Mouse (Mus musculus) heart, embryonic 12.5 days (tissue): ENCODE measurements around the gene Mrps6. TPM values are rescaled to one million over a fixed set of nuclear protein-coding genes. Genes with fewer than 3 reads are reported as not detected.
"Not testable (repeated sequence)": the region's sequence is repeated elsewhere in the genome, so short reads cannot be mapped to it uniquely, and the experiment has no call there.

Experiments
- ATAC-seq: fragments of 200-750 bp; cut with Nextera tagmentation; 2 replicates; pipeline ENCODE4 v1.8.0; 2017; ENCODE audit warnings: moderate TSS enrichment, moderate library complexity; ENCODE audit not compliant: insufficient number of reproducible peaks, low FRiP score
- H3K27ac ChIP-seq: fragments of 300-500 bp; sonication (generic); 2 replicates; pipeline ENCODE4 v1.5.1; 2016; ENCODE audit warnings: mild to moderate bottlenecking, moderate library complexity; ENCODE audit not compliant: poor library complexity, severe bottlenecking
- H3K27me3 ChIP-seq: fragments of 300-500 bp; sonication (generic); replicated peaks from 2 replicates; pipeline ENCODE4 v1.6.1; 2016; ENCODE audit warnings: mild to moderate bottlenecking, moderate library complexity
- H3K36me3 ChIP-seq: fragments of 300-500 bp; sonication (generic); 2 replicates; pipeline ENCODE4 v1.6.1; 2016; ENCODE audit warnings: mild to moderate bottlenecking, moderate library complexity
- H3K4me1 ChIP-seq: fragments of 300-500 bp; sonication (generic); replicated peaks from 2 replicates; pipeline ENCODE4 v1.6.1; 2016; ENCODE audit warnings: mild to moderate bottlenecking
- H3K4me2 ChIP-seq: fragments of 300-500 bp; sonication (generic); 2 replicates; pipeline ENCODE4 v1.6.1; 2016; ENCODE audit warnings: mild to moderate bottlenecking, moderate library complexity
- H3K4me3 ChIP-seq: fragments of 300-500 bp; sonication (generic); 2 replicates; pipeline ENCODE4 v1.5.1; 2016; ENCODE audit warnings: mild to moderate bottlenecking
- H3K9ac ChIP-seq: fragments of 300-500 bp; sonication (generic); 2 replicates; pipeline ENCODE4 v1.6.1; 2016; ENCODE audit warnings: mild to moderate bottlenecking, moderate library complexity
- H3K9me3 ChIP-seq: fragments of 300-500 bp; sonication (generic); replicated peaks from 2 replicates; pipeline ENCODE4 v1.6.1; 2016; ENCODE audit warnings: mild to moderate bottlenecking, moderate library complexity
- WGBS: fragments of 180-500 bp; shearing (Covaris S2); methylation state at CpG from one replicate; pipeline ENCODE4 v1.1.7; 2016; 5-methylcytosine and 5-hydroxymethylcytosine counted together
- polyA plus RNA-seq: library from polyadenylated mRNA; unstranded; fragments of >200 nt; fragmentation: Nextera tagmentation; extraction: Ambion mirVana; gene quantifications from 2 replicates; pipeline ENCODE4 v1.2.1, GENCODE M21; 2016

The Mrps6 gene
- polyA plus RNA-seq, 1 experiment from 2014 or later, result 118 TPM

DNA sequence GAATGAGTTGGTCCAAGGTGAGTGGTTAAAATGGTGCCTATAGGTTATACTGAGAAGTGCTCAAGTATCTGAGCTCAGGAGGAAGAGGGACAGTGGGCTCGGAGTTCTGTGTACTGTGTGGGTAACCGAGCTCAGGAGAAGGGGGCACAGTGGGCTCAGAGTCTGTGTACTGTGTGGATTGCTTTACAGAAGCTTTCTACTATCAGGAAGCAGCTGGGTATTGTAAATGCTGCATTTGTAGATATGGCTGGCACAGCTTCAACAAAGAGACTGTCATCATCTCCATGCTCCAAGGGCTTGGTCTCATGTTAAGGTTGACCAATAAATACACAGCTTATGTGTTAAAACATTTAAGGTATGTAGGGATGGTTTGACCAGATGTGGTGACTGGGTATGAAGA lies 6.7 kb downstream of the Mrps6 start:
- Histone ChIP-seq H3K9me3 (no peaks in the 10 kb centered on the region), H3K4me2 (no peak overlapping the region), H3K9ac (no peak overlapping the region), H3K36me3 (peaks cover 66% of the 10 kb centered on the region), H3K27me3 (no peaks in the 10 kb centered on the region), H3K27ac (no peak overlapping the region), H3K4me3 (no peak overlapping the region), H3K4me1 (peaks cover 14% of the 10 kb centered on the region)
- ATAC-seq, result no peak
- 80% methylated on average over 2 of the region's 2 CpGs for WGBS

DNA sequence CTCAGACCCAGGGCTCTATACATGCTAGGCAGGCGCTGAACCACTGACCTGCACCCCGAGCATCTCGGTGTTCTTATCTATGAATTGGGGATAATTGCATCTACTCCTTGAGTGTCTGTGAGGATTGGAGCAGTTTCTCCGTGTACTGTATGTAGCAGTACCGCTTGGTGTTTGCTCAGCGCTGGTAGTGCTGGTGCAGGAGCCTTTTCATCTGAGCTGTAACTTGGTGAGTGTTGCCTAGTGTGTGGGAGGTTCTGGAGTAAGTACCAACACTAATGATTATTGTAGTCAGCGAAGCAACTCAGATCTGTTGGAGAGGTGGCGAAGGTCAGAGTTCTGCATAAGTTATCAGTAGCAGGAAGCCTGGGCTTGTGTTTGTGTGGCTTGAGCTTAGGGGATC lies 12.3 kb downstream of the Mrps6 start:
- ATAC-seq, result no peak
- WGBS, result 78% methylated on average over 8 of the region's 8 CpGs
- no peaks in the 10 kb centered on the region for H3K9me3 ChIP-seq

DNA sequence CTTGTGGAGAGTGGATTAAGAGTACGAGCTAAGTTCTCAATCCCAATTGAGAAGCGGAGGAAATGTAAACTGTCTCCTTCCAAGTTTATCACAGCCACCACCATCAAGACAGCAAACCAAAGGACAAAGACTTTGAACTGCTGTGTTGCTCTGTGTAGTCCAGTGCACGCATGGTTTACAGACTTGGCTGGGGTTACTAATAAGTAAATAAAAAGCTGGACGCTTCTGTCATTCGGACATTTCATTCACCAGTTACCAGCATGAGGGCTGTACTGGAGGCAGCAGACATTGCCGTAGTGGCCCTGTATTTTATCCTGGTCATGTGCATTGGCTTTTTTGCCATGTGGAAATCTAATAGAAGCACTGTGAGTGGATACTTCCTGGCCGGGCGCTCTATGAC lies 18.7 kb downstream of the Mrps6 start:
- Histone ChIP-seq H3K4me3 (no peak overlapping the region), H3K4me2 (no peak overlapping the region), H3K9ac (no peak overlapping the region), H3K9me3 (no peaks in the 10 kb centered on the region), H3K36me3 (peaks cover 31% of the 10 kb centered on the region), H3K27ac (no peak overlapping the region), H3K27me3 (no peaks in the 10 kb centered on the region), H3K4me1 (no peaks in the 10 kb centered on the region)
- WGBS, result 92% methylated on average over 8 of the region's 8 CpGs
- ATAC-seq, result no peak

More for the DNA sequence above, 12.3 kb downstream of the Mrps6 start:
- Histone ChIP-seq H3K9ac (no peak overlapping the region), H3K36me3 (peaks cover 59% of the 10 kb centered on the region), H3K4me1 (no peaks in the 10 kb centered on the region), H3K4me3 (no peak overlapping the region), H3K27ac (no peak overlapping the region), H3K27me3 (no peaks in the 10 kb centered on the region), H3K4me2 (no peak overlapping the region)

DNA sequence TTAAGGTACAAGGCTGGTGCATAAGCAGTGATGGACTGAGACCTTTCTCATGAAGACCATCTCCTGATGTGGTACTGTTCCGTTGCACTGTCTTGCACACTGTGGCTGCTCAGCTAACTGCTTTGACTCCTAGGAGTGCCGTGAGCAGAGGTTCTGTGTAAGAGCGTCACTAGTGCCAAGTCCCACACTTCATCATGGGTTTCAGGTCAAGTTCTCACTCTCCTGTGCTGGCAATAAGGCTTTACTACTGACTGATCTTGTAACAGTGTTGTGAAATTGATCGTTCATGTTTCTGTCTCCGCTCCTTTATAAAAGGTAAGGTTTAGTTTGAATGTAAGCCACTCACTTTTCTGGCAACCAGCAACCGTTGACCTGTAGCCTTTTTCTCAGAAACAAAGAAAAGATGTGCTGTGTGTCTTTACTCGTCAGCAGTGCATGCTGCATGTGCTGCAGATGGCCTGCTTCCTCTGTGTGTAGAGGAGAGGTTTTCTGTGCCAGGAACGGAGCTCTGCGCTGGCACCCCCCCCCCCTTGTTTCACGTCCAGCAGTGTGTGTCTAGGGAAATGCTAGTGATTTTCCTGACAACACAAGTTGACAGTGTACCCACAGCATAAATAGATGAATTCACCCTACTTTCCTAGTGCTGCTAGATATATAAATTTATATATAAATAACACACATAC lies 25.8 kb downstream of the Mrps6 start:
- H3K4me1 ChIP-seq, result 0 out of 2 replicates have a peak, but pooled peaks cover under 1% of the 10 kb centered on the region
- ATAC-seq, result no peak
- H3K27ac ChIP-seq, result no peak overlapping the region
- no peaks in the 10 kb centered on the region for H3K27me3 ChIP-seq
- no peak overlapping the region for H3K4me2 ChIP-seq
- WGBS, result 79% methylated on average over 10 of the region's 10 CpGs
- H3K9me3 ChIP-seq, result no peaks in the 10 kb centered on the region
- no peak overlapping the region for H3K4me3 ChIP-seq
- H3K9ac ChIP-seq, result no peak overlapping the region
- H3K36me3 ChIP-seq, result peaks cover 12% of the 10 kb centered on the region

DNA sequence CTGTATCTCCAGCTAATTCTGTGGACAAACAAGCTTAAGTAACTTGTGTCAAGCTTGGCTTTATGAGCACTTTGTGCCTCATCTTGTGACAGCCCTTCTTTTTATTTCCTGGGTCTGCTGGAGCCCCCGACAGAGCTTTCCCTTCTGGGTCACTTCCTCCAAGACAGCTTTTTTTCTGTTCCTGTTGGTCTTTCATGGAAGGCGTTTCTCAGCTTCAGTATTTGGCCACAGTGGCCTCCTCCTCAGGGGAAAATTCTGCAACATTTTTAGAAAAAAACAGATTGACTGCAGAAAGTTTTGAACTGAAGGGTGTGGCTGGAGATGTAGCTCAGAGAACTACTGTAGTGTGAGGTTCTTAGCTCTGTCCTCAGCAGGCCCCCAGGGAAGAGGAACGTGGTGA lies 31.2 kb downstream of the Mrps6 start:
- Histone ChIP-seq H3K27ac (no peak overlapping the region), H3K4me2 (no peak overlapping the region), H3K4me3 (no peak overlapping the region), H3K36me3 (no peaks in the 10 kb centered on the region), H3K4me1 (0 out of 2 replicates have a peak, but pooled peaks cover 7% of the 10 kb centered on the region), H3K9me3 (no peaks in the 10 kb centered on the region), H3K9ac (no peak overlapping the region), H3K27me3 (no peaks in the 10 kb centered on the region)
- no peak for ATAC-seq
- 65% methylated on average over 3 of the region's 3 CpGs for WGBS

DNA sequence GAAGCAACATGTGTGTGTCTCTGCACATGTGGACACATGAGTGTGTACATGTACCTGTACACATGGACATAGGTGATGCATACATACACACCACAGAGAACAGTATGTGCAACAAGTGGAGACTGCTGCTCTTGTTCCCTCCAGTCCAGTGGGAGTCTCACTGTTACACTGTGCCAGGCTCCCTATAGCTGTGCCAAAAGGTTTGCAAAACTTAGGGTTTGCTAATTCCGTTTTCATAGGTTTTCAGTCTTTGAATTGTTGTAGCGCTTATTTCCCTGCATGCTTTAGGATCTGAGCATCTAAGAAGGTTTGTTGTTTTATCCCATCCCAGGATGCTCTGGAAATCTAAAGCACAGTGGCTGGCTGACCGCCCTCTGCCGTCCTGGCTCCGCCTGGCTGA lies 33.8 kb downstream of the Mrps6 start:
- WGBS, result 68% methylated on average over 5 of the region's 5 CpGs
- no peak overlapping the region for H3K4me2 ChIP-seq
- ATAC-seq, result no peak

DNA sequence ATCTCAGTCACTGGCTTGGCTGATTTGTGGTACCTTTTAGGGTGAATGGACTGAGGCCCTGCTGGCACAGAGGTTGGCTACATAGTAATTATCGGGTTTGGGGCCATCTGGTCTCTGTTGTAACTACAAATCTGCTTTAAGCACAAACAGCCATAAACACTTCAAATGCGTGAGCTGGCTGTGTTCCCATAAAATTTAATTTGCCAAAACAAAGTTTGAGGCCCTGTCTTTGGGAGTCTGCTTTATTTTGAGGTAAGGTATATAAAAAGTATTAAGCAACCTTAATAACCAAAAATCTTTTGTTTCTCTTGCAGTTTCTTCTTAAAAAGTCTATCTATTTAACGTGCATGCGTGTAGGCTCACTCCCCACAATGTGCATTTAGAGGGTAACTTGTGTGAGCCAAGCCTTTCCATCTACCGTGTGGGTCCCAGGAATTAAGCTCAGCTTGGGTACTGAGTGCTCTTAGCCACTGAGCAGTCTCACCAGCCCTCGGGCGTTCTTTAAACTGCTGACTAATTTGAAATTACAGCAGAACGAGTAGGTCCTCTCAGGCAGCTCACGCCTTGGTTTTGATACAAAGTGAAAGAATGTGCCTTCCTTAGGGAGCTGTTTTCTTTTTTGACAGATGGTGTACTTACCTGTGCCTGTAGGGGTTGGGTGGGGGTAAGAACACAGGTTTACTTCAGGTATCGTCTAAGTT lies 40.4 kb downstream of the Mrps6 start:
- WGBS, result 85% methylated on average over 10 of the region's 10 CpGs
- Histone ChIP-seq H3K4me3 (no peak overlapping the region), H3K9ac (no peak overlapping the region), H3K27me3 (no peaks in the 10 kb centered on the region), H3K9me3 (no peaks in the 10 kb centered on the region), H3K4me2 (no peak overlapping the region), H3K27ac (no peak overlapping the region), H3K36me3 (peaks cover 18% of the 10 kb centered on the region), H3K4me1 (peaks cover 6% of the 10 kb centered on the region)
- no peak for ATAC-seq

More for the DNA sequence above, 33.8 kb downstream of the Mrps6 start:
- Histone ChIP-seq H3K4me3 (no peak overlapping the region), H3K27me3 (no peaks in the 10 kb centered on the region), H3K27ac (no peak overlapping the region), H3K9ac (no peak overlapping the region), H3K36me3 (no peaks in the 10 kb centered on the region), H3K9me3 (no peaks in the 10 kb centered on the region), H3K4me1 (0 out of 2 replicates have a peak, but pooled peaks cover 7% of the 10 kb centered on the region)

DNA sequence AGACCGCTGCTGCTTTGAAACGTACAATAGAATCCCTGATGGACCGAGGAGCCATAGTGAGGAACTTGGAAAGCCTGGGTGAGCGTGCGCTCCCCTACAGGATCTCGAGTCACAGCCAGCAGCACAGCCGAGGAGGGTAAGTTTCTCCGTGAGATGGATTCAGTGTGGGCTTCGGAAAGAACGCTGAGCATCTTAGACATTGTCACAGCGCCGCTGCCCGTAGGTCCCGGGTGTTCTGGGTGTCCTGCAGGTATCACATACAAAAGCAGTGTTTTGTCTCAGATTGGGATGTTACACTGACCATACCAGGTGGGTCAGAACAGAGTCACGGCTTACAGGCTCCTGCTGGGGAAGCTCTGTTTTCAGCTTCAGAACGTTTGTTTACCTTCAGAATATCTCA lies 41.5 kb downstream of the Mrps6 start:
- no peak overlapping the region for H3K27ac ChIP-seq
- no peak for ATAC-seq
- WGBS, result 88% methylated on average over 16 of the region's 16 CpGs
- H3K9ac ChIP-seq, result no peak overlapping the region
- H3K4me1 ChIP-seq, result peaks cover 15% of the 10 kb centered on the region
- H3K4me3 ChIP-seq, result no peak overlapping the region
- no peak overlapping the region for H3K4me2 ChIP-seq
- H3K27me3 ChIP-seq, result no peaks in the 10 kb centered on the region
- no peaks in the 10 kb centered on the region for H3K9me3 ChIP-seq
- peaks cover 18% of the 10 kb centered on the region for H3K36me3 ChIP-seq

DNA sequence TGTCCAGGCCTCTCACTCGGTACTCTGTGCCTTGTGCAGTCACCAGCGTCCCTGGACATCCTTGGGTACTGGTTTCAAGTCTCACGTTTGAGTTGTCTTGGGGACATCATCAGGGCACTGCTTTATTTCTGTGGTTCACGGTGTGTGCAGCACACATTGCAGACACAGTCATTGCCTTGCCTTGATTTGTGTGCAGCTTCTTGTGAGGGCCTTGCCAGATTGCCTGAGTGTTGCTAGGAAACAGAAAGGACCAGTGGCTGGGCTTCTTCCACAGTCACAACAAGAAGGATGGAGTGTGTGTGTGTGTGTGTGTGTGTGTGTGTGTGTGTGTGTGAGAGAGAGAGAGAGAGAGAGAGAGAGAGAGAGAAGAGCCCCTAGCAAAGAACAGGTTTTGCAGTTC lies 42.0 kb downstream of the Mrps6 start:
- Histone ChIP-seq H3K27ac (no peak overlapping the region), H3K4me3 (no peak overlapping the region), H3K4me2 (no peak overlapping the region), H3K36me3 (peaks cover 18% of the 10 kb centered on the region), H3K9me3 (no peaks in the 10 kb centered on the region), H3K27me3 (no peaks in the 10 kb centered on the region), H3K4me1 (peaks cover 20% of the 10 kb centered on the region), H3K9ac (no peak overlapping the region)
- ATAC-seq, result no peak
- 85% methylated on average over 4 of the region's 4 CpGs for WGBS

DNA sequence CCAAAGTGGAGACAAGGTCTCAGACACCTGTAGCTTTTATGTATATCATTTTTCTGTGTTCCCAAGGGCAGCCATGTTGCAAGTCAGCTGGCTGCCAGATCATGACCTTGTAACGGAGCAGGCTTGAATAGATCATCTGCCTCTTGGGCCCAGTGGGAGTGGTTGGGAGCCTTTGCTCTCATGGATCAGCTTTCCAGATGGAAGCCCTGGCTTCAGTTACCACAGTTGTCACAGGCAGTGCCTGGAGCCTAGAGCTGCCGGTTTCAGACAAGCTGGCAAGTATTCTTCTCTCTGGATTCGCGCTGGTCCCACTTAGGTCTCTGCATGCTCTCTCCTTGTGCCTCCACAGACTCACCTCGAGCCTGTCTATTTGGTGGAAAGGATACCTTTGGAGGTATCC lies 44.0 kb downstream of the Mrps6 start:
- ATAC-seq, result no peak
- H3K4me2 ChIP-seq, result no peak overlapping the region
- H3K36me3 ChIP-seq, result peaks cover 18% of the 10 kb centered on the region
- no peak overlapping the region for H3K4me3 ChIP-seq
- no peaks in the 10 kb centered on the region for H3K27me3 ChIP-seq
- no peak overlapping the region; the same call in 1 of the 2 replicates for H3K27ac ChIP-seq
- H3K9ac ChIP-seq, result no peak overlapping the region
- 81% methylated on average over 5 of the region's 5 CpGs for WGBS
- no peaks in the 10 kb centered on the region for H3K9me3 ChIP-seq
- H3K4me1 ChIP-seq, result peaks cover 23% of the 10 kb centered on the region

DNA sequence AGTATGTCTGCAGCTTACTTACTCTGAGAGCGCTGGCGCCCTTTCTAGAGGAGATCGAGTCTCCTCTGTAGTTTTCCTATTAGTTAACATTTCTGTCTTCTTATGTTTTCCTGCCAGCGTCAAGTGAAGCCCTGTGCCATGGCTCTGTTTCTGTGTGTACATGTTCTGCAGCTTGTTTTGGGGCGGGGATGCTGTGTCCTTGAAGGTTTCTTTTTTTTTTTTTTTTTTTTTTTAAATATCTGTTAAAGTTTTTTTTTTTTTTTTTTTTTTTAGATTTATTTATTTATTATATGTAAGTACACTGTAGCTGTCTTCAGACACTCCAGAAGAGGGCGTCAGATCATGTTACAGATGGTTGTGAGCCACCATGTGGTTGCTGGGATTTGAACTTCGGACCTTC lies 44.9 kb downstream of the Mrps6 start:
- H3K9ac ChIP-seq, H3K27ac ChIP-seq, H3K4me3 ChIP-seq, H3K9me3 ChIP-seq, ATAC-seq, H3K27me3 ChIP-seq, H3K4me2 ChIP-seq: not testable (repeated sequence)
- peaks cover 18% of the 10 kb centered on the region for H3K36me3 ChIP-seq
- peaks cover 23% of the 10 kb centered on the region for H3K4me1 ChIP-seq
- 79% methylated on average over 7 of the region's 7 CpGs for WGBS
